Mouse (Mus musculus) heart, postnatal 0 days (tissue): Measurements from ENCODE around the gene Cstf2t. TPM values are rescaled to one million over a fixed set of nuclear protein-coding genes. Genes with fewer than 3 reads are reported as not detected.

ENCODE experiments used
- ATAC-seq: fragments of 200-750 bp; cut with Nextera tagmentation; 2 replicates; pipeline ENCODE4 v1.8.0; 2017; ENCODE audit warnings: low read depth, moderate number of reproducible peaks, moderate library complexity; ENCODE audit not compliant: insufficient read depth
- DNase-seq: peaks from one replicate; pipeline ENCODE4 v3.0.0-alpha.2; 2016; ENCODE audit warnings: low spot score
- H3K27ac ChIP-seq: fragments of 300-500 bp; sonication (generic); 2 replicates; pipeline ENCODE4 v1.5.1; 2014; ENCODE audit warnings: low read depth, mild to moderate bottlenecking
- H3K27me3 ChIP-seq: fragments of 300-500 bp; sonication (generic); 2 replicates; pipeline ENCODE4 v1.6.1; 2014; ENCODE audit warnings: low read length, mixed read lengths; ENCODE audit not compliant: control insufficient read depth, insufficient read depth
- H3K36me3 ChIP-seq: fragments of 300-500 bp; sonication (generic); replicated peaks from 2 replicates; pipeline ENCODE4 v1.6.1; 2014; ENCODE audit warnings: low read length, mixed read lengths; ENCODE audit not compliant: control insufficient read depth, insufficient read depth
- H3K4me1 ChIP-seq: fragments of 300-500 bp; sonication (generic); 2 replicates; pipeline ENCODE4 v1.6.1; 2014; ENCODE audit warnings: antibody characterized with exemption; ENCODE audit not compliant: control insufficient read depth, insufficient read depth
- H3K4me2 ChIP-seq: fragments of 300-500 bp; sonication (generic); 2 replicates; pipeline ENCODE4 v1.6.1; 2014; ENCODE audit warnings: low read depth, mild to moderate bottlenecking, low read length, moderate library complexity
- H3K4me3 ChIP-seq: fragments of 300-500 bp; sonication (generic); 2 replicates; pipeline ENCODE4 v1.5.1; 2014; ENCODE audit warnings: low read depth, low read length
- H3K9ac ChIP-seq: fragments of 300-500 bp; sonication (generic); replicated peaks from 2 replicates; pipeline ENCODE4 v1.6.1; 2014; ENCODE audit warnings: low read depth, low read length, mixed read lengths
- H3K9me3 ChIP-seq: fragments of 300-500 bp; sonication (generic); replicated peaks from 2 replicates; pipeline ENCODE4 v1.6.1; 2016; ENCODE audit warnings: low read length; ENCODE audit not compliant: control insufficient read depth
- CTCF ChIP-seq: IDR thresholded peaks from 2 replicates; pipeline ENCODE4 v1.5.1; 2016; ENCODE audit warnings: antibody characterized with exemption, control low read depth, low read depth
- EP300 ChIP-seq: IDR thresholded peaks from 2 replicates; pipeline ENCODE4 v1.6.1; 2016; ENCODE audit warnings: antibody characterized with exemption, low read depth
- WGBS: fragments of 180-500 bp; shearing (Covaris S2); extraction: QIAGEN DNeasy Blood & Tissue Kit; methylation state at CpG from one replicate; pipeline ENCODE4 v1.1.7; 2014; 5-methylcytosine and 5-hydroxymethylcytosine counted together
- polyA plus RNA-seq: library from polyadenylated mRNA; unstranded; fragments of >200 nt; fragmentation: Nextera tagmentation; extraction: Ambion mirVana; gene quantifications from 2 replicates; pipeline ENCODE4 v1.2.1, GENCODE M21; 2015
- total RNA-seq: library from RNA; depleted of rRNA; stranded (reverse); fragments of >200 nt; gene quantifications from 2 replicates; pipeline ENCODE4 v1.2.3, GENCODE M21; 2014; ENCODE audit warnings: low replicate concordance

The Cstf2t gene
- total and polyA plus RNA-seq, 2 experiments from 2014 or later = 34.8 to 38.8 TPM

DNA sequence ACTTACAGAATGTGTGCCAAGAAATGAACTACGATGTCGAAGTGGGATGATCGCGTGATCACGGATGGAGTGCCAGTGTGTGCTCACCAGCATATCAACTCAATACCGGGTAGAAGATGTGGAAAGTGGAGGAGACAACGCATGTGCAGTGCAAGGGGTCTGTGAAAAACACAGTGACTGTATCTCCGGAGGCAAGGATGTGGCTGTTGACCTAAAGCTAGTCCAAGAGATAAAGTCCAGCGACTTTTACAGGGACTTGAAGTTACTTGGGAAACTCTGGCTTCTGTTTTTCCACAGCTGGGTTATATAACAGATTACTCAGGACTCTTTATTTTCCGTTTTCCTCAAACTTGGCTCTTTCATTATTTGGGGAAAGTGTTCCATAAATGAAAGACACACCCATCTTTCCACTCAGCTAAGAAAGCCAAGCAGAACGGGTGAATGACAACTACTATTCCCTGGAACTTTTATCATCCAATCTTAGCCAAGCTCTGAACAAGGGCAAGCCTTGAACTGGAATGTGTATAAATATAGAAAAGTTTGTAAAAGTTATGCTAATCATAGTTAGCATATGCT lies 17.3 kb upstream of the Cstf2t start:
- H3K9me3 ChIP-seq = no peaks in the 10 kb centered on the region
- no peak overlapping the region for H3K4me3 ChIP-seq
- peak; percentile 76 for ATAC-seq
- peak; percentile 72 for DNase-seq
- 48% methylated on average over 11 of the region's 11 CpGs for WGBS
- peak overlapping the region; percentile 46 for H3K27ac ChIP-seq
- no peaks in the 10 kb centered on the region for H3K4me1 ChIP-seq
- H3K9ac ChIP-seq = no peak overlapping the region
- 0 out of 2 replicates have a peak overlapping the region, but pooled peaks have one; percentile 11 for H3K4me2 ChIP-seq
- no peaks in the 10 kb centered on the region for H3K27me3 ChIP-seq
- TF ChIP-seq EP300 (no peak; the same call in 1 of the 2 replicates), CTCF (no peak)
- no peaks in the 10 kb centered on the region for H3K36me3 ChIP-seq

GRCm38 (mm10) chr19:31073959-31074716 lies 8.5 kb upstream of the Cstf2t start:
- 47% methylated on average over 24 of the region's 24 CpGs for WGBS

DNA sequence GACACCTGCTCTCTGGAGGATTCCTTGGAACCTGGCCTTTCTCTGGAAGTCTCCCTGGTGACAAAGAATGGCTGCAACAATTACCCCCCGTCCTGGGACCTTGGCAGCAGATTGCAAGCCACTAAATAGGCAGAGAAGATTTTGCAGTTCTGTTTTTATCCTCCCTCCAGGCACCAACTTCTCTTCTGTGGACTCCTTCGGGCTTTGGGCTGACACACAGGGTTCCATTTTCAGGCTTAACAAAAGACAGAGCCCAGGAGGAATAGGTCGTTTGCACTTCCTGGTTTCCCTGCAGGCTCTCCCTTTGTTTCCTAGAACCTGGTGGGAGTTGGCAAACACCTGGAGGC lies 7.9 kb upstream of the Cstf2t start:
- Histone ChIP-seq H3K9me3 (no peaks in the 10 kb centered on the region), H3K36me3 (no peaks in the 10 kb centered on the region), H3K27ac (peak overlapping the region; percentile 31; the same call in 1 of the 2 replicates), H3K4me2 (peak overlapping the region; percentile 54), H3K4me3 (peak overlapping the region; percentile 25), H3K9ac (peak overlapping the region; percentile 9; the same call in 1 of the 2 replicates), H3K27me3 (no peaks in the 10 kb centered on the region), H3K4me1 (no peaks in the 10 kb centered on the region)
- TF ChIP-seq EP300 (no peak), CTCF (no peak)
- ATAC-seq (no peak), DNase-seq (no peak)
- 11% methylated on average over 3 of the region's 3 CpGs for WGBS

More at GRCm38 (mm10) chr19:31073959-31074716, 8.5 kb upstream of the Cstf2t start:
- TF ChIP-seq EP300 = no peak
- no peak for TF ChIP-seq CTCF
- peak; percentile 41 for ATAC-seq
- Histone ChIP-seq H3K4me1 (no peaks in the 10 kb centered on the region), H3K9me3 (no peaks in the 10 kb centered on the region), H3K36me3 (no peaks in the 10 kb centered on the region), H3K4me3 (peak overlapping the region; percentile 25), H3K27ac (peak overlapping the region; percentile 31; the same call in 1 of the 2 replicates), H3K27me3 (no peaks in the 10 kb centered on the region), H3K4me2 (peak overlapping the region; percentile 54), H3K9ac (peak overlapping the region; percentile 9; the same call in 1 of the 2 replicates)
- peak; percentile 10 for DNase-seq

GRCm38 (mm10) chr19:31076106-31076505 lies 6.5 kb upstream of the Cstf2t start:
- H3K9me3 ChIP-seq = no peaks in the 10 kb centered on the region
- no peak overlapping the region for H3K4me3 ChIP-seq
- H3K4me2 ChIP-seq = no peak overlapping the region
- TF ChIP-seq EP300 = no peak
- no peak for TF ChIP-seq CTCF
- H3K27me3 ChIP-seq = no peaks in the 10 kb centered on the region
- ATAC-seq (no peak), DNase-seq (no peak)
- no peaks in the 10 kb centered on the region for H3K4me1 ChIP-seq
- no peaks in the 10 kb centered on the region for H3K36me3 ChIP-seq
- WGBS = 67% methylated on average over 4 of the region's 4 CpGs
- H3K9ac ChIP-seq = no peak overlapping the region
- no peak overlapping the region for H3K27ac ChIP-seq

DNA sequence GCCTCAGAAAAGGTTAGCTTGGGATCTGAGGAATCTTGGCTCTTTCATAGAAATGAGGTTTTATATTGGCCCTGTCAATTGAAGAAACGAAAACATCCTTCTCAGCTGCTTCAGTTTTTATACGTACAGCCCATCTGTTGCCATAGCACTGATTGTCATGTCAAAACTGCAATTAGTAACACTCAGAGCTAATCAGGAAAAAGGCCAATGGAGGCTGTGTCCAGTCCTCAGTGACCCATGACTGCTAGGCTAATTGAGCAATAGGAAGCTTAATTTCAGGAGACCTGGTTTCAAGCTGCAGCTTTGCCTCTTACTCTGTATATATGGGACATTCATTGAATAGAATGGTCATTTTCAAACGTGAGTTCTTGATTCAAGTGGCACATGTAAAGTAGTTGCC lies 4.4 kb upstream of the Cstf2t start:
- Histone ChIP-seq H3K9ac (no peak overlapping the region), H3K4me2 (no peak overlapping the region), H3K27me3 (no peaks in the 10 kb centered on the region), H3K36me3 (no peaks in the 10 kb centered on the region), H3K9me3 (no peaks in the 10 kb centered on the region), H3K4me3 (no peak overlapping the region), H3K27ac (no peak overlapping the region), H3K4me1 (no peaks in the 10 kb centered on the region)
- no peak for ATAC-seq
- WGBS = 60% methylated on average over 3 of the region's 3 CpGs
- no peak for TF ChIP-seq EP300
- TF ChIP-seq CTCF = no peak
- no peak for DNase-seq
